Mouse (Mus musculus) forebrain, embryonic 11.5 days (tissue): ENCODE data around the gene B4galt5. TPM values are rescaled to one million over a fixed set of nuclear protein-coding genes. Genes with fewer than 3 reads are reported as not detected.

Source experiments
- ATAC-seq: fragments of 200-750 bp; cut with Nextera tagmentation; replicated peaks from 2 replicates; pipeline ENCODE4 v1.8.0; 2017; ENCODE audit warnings: moderate TSS enrichment; ENCODE audit not compliant: low FRiP score
- DNase-seq: peaks from one replicate; pipeline ENCODE4 v3.0.0-alpha.2; 2017; ENCODE audit warnings: low spot score
- H3K27ac ChIP-seq: fragments of 300-500 bp; sonication (generic); 2 replicates; pipeline ENCODE4 v1.5.1; 2014; ENCODE audit warnings: low read depth, low read length
- H3K27me3 ChIP-seq: fragments of 300-500 bp; sonication (generic); 2 replicates; pipeline ENCODE4 v1.6.1; 2014; ENCODE audit warnings: mild to moderate bottlenecking, low read length, mixed read lengths; ENCODE audit not compliant: control insufficient read depth, insufficient read depth
- H3K36me3 ChIP-seq: fragments of 300-500 bp; sonication (generic); 2 replicates; pipeline ENCODE4 v1.6.1; 2014; ENCODE audit warnings: mild to moderate bottlenecking, low read length, moderate library complexity, mixed read lengths; ENCODE audit not compliant: control insufficient read depth, insufficient read depth
- H3K4me1 ChIP-seq: fragments of 300-500 bp; sonication (generic); replicated peaks from 2 replicates; pipeline ENCODE4 v1.6.1; 2014; ENCODE audit warnings: low read length, mixed read lengths; ENCODE audit not compliant: control insufficient read depth, insufficient read depth
- H3K4me2 ChIP-seq: fragments of 300-500 bp; sonication (generic); 2 replicates; pipeline ENCODE4 v1.6.1; 2014; ENCODE audit warnings: low read depth, mild to moderate bottlenecking, low read length, moderate library complexity, mixed read lengths; ENCODE audit not compliant: severe bottlenecking
- H3K4me3 ChIP-seq: fragments of 300-500 bp; sonication (generic); 2 replicates; pipeline ENCODE4 v1.5.1; 2014; ENCODE audit warnings: low read depth, low read length
- H3K9ac ChIP-seq: fragments of 300-500 bp; sonication (generic); 2 replicates; pipeline ENCODE4 v1.6.1; 2014; ENCODE audit warnings: low read length
- H3K9me3 ChIP-seq: fragments of 300-500 bp; sonication (generic); 2 replicates; pipeline ENCODE4 v1.6.1; 2016; ENCODE audit warnings: low read length, mixed read lengths; ENCODE audit not compliant: control insufficient read depth
- WGBS: fragments of 180-500 bp; shearing (Covaris S2); extraction: QIAGEN DNeasy Blood & Tissue Kit; methylation state at CpG from one replicate; pipeline ENCODE4 v1.1.7; 2014; 5-methylcytosine and 5-hydroxymethylcytosine counted together
- polyA plus RNA-seq: library from polyadenylated mRNA; unstranded; fragments of >200 nt; fragmentation: Nextera tagmentation; extraction: Ambion mirVana; gene quantifications from 2 replicates; pipeline ENCODE4 v1.2.1, GENCODE M21; 2014

B4galt5 gene
- polyA plus RNA-seq, 1 experiment from 2014 or later: 19.2 TPM

DNA sequence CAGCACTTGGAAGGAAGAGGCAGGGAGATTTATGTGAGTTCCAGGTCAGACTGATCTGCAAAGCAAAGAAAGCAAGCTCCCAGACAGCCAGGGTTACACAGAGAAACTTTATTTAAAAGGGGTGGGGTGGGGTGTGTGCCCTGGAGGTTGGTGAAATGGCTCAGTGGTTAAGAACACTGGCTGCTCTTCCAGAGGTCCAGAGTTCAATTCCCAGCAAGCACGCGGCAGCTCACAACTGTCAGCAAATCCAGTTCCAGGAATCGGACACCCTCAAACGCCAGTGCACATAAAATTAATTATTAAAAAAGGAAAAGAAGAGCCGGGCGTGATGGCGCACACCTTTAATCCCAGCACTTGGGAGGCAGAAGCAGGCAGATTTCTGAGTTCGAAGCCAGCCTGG, 5.1 kb upstream of the B4galt5 start:
- Histone ChIP-seq H3K4me3 (no peak overlapping the region), H3K36me3 (no peaks in the 10 kb centered on the region), H3K9me3 (no peaks in the 10 kb centered on the region), H3K9ac (no peak overlapping the region), H3K27ac (no peak overlapping the region), H3K27me3 (peaks cover 6% of the 10 kb centered on the region; the same call in 1 of the 2 replicates), H3K4me2 (no peak overlapping the region), H3K4me1 (no peaks in the 10 kb centered on the region; the same call in 1 of the 2 replicates)
- 90% methylated on average over 8 of the region's 8 CpGs for WGBS
- ATAC-seq (no peak), DNase-seq (no peak)

DNA sequence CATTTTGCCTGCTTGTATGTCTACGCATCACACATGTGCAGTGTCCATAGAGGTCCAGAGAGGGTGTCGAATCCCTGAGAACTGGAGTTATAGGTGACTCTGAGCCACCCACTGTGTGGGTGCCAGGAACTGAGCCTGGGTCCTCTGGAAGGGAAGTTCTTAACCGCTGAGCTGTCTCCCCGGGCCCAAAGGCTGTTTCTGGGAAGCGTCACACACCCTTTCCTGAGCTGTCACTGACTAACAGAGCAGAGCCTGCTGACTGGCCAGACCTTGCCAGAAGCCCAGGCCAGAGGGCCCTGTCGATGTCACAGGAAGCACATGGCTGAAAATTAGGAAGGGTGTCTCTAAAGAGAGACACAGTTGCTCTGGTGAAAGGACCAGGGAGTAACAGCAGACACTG, 3.5 kb upstream of the B4galt5 start:
- Histone ChIP-seq H3K4me3 (no peak overlapping the region), H3K27me3 (peaks cover 6% of the 10 kb centered on the region; the same call in 1 of the 2 replicates), H3K9ac (no peak overlapping the region), H3K9me3 (no peaks in the 10 kb centered on the region), H3K27ac (no peak overlapping the region), H3K36me3 (no peaks in the 10 kb centered on the region), H3K4me1 (peaks cover 6% of the 10 kb centered on the region; the same call in 1 of the 2 replicates), H3K4me2 (no peak overlapping the region)
- no peak for DNase-seq
- ATAC-seq: no peak
- 76% methylated on average over 6 of the region's 6 CpGs for WGBS

DNA sequence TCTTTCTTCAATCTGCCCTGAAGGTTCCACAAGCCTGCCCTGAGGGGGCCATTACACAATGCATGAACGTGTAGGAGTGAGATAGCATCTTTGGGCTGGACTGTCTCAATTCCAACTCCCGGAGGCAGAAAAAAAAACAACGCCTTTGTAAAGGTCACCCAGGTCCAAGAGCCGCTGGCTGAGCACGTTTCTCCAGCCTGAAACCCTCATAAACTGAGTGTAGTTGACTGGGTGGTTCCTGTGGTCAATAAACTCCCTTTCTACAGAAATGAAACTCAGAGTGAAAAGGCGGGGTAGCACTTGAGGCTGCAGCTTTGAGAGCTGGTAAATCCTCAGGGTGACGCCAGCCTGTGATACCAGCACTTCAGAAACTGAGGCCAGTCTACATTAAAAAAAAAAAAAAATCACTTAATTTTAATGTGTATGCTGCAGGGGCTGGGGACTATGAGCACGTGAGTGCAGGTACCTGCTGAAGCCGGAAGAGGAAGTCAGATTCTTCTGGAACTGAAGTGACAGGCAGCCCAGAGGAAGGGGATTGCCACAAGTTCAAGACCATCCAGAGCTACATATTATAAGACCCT, 2.5 kb upstream of the B4galt5 start:
- no peak for ATAC-seq
- H3K36me3 ChIP-seq: no peaks in the 10 kb centered on the region
- H3K27ac ChIP-seq: no peak overlapping the region
- no peaks in the 10 kb centered on the region for H3K9me3 ChIP-seq
- H3K4me3 ChIP-seq: no peak overlapping the region
- H3K27me3 ChIP-seq: peaks cover 6% of the 10 kb centered on the region; the same call in 1 of the 2 replicates
- no peak for DNase-seq
- H3K4me2 ChIP-seq: no peak overlapping the region
- no peak overlapping the region for H3K9ac ChIP-seq
- peaks cover 7% of the 10 kb centered on the region; the same call in 1 of the 2 replicates for H3K4me1 ChIP-seq
- WGBS: 62% methylated on average over 9 of the region's 9 CpGs

DNA sequence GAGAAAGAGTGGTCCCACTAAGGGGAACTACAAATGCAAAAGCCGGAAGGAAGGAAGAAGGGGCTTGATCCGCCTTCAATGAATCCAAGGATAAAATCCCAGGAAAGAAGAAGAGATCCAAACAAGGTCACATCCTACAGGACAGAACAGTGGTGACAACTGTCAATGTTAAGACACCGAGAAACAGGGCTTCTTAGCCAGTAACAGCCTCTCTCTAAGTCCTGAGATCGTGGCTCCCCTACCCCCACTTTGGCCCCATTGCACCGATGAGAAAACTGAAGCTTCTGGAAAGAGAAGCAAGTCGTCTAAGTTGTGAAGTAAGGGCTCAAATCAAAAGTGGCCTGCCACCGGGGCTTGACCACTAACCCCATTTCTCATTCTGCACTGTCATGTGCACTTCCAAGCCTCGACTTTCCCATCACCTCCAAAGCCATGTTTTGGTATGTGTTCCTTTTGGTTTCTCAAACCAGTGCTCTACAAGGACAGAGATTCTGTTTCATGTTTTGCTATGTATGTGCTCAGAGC, 1.2 kb upstream of the B4galt5 start:
- no peak for DNase-seq
- WGBS: 61% methylated on average over 8 of the region's 8 CpGs
- Histone ChIP-seq H3K4me1 (peaks cover 7% of the 10 kb centered on the region; the same call in 1 of the 2 replicates), H3K9ac (no peak overlapping the region), H3K9me3 (no peaks in the 10 kb centered on the region), H3K4me2 (peak overlapping the region; percentile 85; the same call in 1 of the 2 replicates), H3K27ac (no peak overlapping the region), H3K4me3 (no peak overlapping the region), H3K36me3 (no peaks in the 10 kb centered on the region), H3K27me3 (peaks cover 6% of the 10 kb centered on the region; the same call in 1 of the 2 replicates)
- ATAC-seq: no peak

DNA sequence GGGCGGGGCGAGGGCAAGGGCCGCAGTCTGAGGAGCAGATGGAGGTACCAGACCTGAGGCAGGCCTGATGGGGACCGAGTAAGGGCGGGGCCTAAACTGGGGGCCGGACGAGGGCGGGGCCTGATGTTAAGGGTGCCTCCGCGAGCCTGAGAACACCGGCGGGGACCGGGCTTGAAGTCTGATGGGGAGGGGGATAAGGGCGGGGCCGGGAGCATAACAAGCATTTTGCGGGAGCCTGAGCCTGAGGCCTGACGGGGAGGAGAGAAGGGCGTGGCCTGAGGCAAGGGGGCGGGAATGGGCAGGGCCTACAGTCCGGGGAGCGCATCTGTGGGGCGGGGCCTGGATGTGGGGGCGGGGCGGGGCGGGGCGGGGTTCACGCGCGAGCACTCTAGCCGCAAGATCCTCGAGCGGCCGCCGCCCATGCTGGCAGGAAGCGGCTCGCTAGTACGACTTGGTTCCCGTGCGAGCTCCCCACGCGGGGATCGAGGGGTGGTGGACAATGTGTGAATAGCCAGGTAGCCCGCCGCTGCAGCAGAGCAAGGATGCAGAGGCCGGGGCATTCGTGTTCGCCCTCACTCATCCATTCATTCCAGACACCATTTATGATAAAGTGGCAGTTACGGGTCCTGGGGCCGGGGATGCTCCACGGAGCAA, 427 bp upstream of the B4galt5 start:
- ATAC-seq: peak; percentile 96
- under 1% methylated on average over 44 of the region's 50 CpGs for WGBS

DNA sequence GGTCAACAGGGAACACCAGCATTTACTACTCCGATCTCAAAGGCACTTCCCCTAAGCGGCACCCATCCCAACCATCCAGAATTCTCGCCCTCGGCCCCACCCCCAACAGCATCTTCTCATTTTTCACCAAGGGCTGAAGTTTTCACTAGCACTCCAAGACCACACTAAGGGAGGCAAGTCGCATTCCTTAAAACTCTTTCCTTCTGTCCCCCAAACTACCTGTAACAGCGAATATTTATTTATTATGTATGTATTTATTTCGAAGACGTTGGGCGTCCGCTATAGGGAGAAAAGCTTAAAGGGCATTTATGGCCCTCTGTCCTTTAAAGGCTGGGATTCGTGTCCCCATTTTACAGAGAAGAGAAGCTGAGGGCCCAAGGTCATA, 1.0 kb downstream of the B4galt5 start:
- H3K36me3 ChIP-seq: no peaks in the 10 kb centered on the region
- no peaks in the 10 kb centered on the region for H3K9me3 ChIP-seq
- peaks cover 10% of the 10 kb centered on the region; the same call in 1 of the 2 replicates for H3K4me1 ChIP-seq
- H3K27me3 ChIP-seq: peaks cover 6% of the 10 kb centered on the region; the same call in 1 of the 2 replicates
- peak overlapping the region; percentile 72 for H3K4me3 ChIP-seq
- peak overlapping the region; percentile 85 for H3K4me2 ChIP-seq
- DNase-seq: no peak
- WGBS: 14% methylated on average over 11 of the region's 11 CpGs
- peak overlapping the region; percentile 84 for H3K9ac ChIP-seq
- no peak overlapping the region for H3K27ac ChIP-seq
- no peak for ATAC-seq

More for the DNA sequence above, 427 bp upstream of the B4galt5 start:
- Histone ChIP-seq H3K4me3 (peak overlapping the region; percentile 72), H3K4me1 (peaks cover 7% of the 10 kb centered on the region; the same call in 1 of the 2 replicates), H3K27me3 (peaks cover 6% of the 10 kb centered on the region; the same call in 1 of the 2 replicates), H3K27ac (no peak overlapping the region), H3K4me2 (peak overlapping the region; percentile 85), H3K36me3 (no peaks in the 10 kb centered on the region), H3K9me3 (no peaks in the 10 kb centered on the region), H3K9ac (peak overlapping the region; percentile 84)
- peak; percentile 99 for DNase-seq

DNA sequence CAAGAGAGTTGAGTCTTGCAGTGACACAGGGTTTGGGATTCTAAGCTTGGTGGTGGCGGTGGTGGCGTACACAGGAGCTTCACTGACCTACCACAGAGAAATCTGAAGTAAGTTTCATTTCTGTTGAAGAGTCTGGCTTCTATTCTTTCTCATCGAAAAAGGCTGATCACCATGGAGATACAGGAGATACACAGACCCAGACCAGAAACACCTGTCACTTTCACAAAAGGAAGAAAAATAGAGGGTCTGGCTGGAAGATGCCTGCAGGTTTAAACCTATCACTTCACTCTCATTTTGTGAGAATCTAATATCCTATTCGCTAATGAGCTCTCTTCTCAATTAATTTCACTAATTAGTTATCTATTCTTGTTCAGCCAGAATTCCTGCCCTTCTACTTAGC, 1.6 kb downstream of the B4galt5 start:
- 81% methylated on average over 4 of the region's 4 CpGs for WGBS
- Histone ChIP-seq H3K4me1 (peaks cover 13% of the 10 kb centered on the region; the same call in 1 of the 2 replicates), H3K36me3 (no peaks in the 10 kb centered on the region), H3K4me3 (peak overlapping the region; percentile 72; the same call in 1 of the 2 replicates), H3K27me3 (peaks cover 6% of the 10 kb centered on the region; the same call in 1 of the 2 replicates), H3K4me2 (peak overlapping the region; percentile 85; the same call in 1 of the 2 replicates), H3K9me3 (no peaks in the 10 kb centered on the region), H3K27ac (no peak overlapping the region), H3K9ac (no peak overlapping the region)
- DNase-seq (no peak), ATAC-seq (no peak)

DNA sequence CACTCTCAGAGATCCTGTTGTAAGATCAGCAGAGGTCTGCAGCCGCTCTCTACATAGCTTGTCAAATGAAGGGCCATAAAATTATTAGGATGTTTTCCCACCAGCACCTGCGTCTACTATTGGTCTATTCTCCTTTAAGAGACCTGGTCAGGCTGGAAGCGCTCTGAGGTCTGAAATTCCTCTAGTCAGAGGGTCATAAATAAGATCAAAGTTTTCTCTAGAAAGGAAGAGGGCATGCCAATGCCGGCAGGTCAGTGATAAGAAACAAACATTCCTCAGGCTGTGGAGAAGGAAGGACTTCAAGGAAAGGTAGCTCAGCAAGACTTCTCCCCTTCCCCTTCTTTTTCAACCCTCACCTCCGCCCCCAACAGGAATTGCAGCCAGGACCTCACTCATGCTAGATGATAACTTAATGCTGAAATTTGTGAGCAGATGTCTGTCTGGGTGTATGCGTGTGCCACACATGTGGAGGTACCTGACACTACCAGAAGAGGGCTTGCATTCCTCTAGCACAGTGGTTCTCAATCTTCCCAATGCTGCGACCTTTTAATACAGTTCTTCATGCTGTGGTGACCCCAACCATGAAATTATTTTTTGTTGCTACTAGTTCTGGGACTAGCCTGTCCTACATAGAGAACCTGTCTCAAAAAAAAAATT, 3.3 kb downstream of the B4galt5 start:
- H3K9ac ChIP-seq: no peak overlapping the region
- no peak for ATAC-seq

More for the DNA sequence above, 3.3 kb downstream of the B4galt5 start:
- WGBS: 91% methylated on average over 7 of the region's 7 CpGs
- no peaks in the 10 kb centered on the region for H3K9me3 ChIP-seq
- DNase-seq: no peak
- H3K27ac ChIP-seq: no peak overlapping the region
- H3K4me3 ChIP-seq: no peak overlapping the region
- H3K27me3 ChIP-seq: peaks cover 6% of the 10 kb centered on the region; the same call in 1 of the 2 replicates
- H3K36me3 ChIP-seq: no peaks in the 10 kb centered on the region
- no peak overlapping the region for H3K4me2 ChIP-seq
- peaks cover 13% of the 10 kb centered on the region; the same call in 1 of the 2 replicates for H3K4me1 ChIP-seq
